Mouse (Mus musculus): ENCODE measurements around the gene Slc7a3. TPM values are rescaled to one million over a fixed set of nuclear protein-coding genes. Genes with fewer than 3 reads are reported as not detected.

Gene Slc7a3
- polyA plus RNA-seq, 1 experiment from 2014 or later: 1.6 TPM

GRCm38 (mm10) chrX:101065245-101065644 lies 20.6 kb downstream of the Slc7a3 start:
- no peak overlapping the region for H3K4me3 ChIP-seq (ENCODE audit: low read length)
- 53% methylated on average over 1 of the region's 1 CpGs for WGBS
- H3K4me1 ChIP-seq (ENCODE audit: control insufficient read depth, insufficient read depth, low read length): no peaks in the 10 kb centered on the region
- no peaks in the 10 kb centered on the region for H3K27me3 ChIP-seq (replicated peaks; ENCODE audit: control insufficient read depth, insufficient read depth, low read length)
- no peak for ATAC-seq
- no peak overlapping the region for H3K27ac ChIP-seq (ENCODE audit: low read length)
- no peaks in the 10 kb centered on the region for H3K36me3 ChIP-seq (ENCODE audit: control insufficient read depth, insufficient read depth, low read length)
- no peaks in the 10 kb centered on the region for H3K9me3 ChIP-seq (ENCODE audit: control insufficient read depth, low read length)
- no peak overlapping the region for H3K9ac ChIP-seq (ENCODE audit: low read depth, low read length)
- H3K4me2 ChIP-seq (ENCODE audit: low read depth, low read length): no peak overlapping the region

GRCm38 (mm10) chrX:101063503-101063902 lies 22.3 kb downstream of the Slc7a3 start:
- H3K9me3 ChIP-seq (ENCODE audit: control insufficient read depth, low read length): no peaks in the 10 kb centered on the region
- WGBS: 43% methylated on average over 2 of the region's 2 CpGs
- no peaks in the 10 kb centered on the region for H3K27me3 ChIP-seq (replicated peaks; ENCODE audit: control insufficient read depth, insufficient read depth, low read length)
- no peak overlapping the region for H3K4me2 ChIP-seq (ENCODE audit: low read depth, low read length)
- no peaks in the 10 kb centered on the region for H3K36me3 ChIP-seq (ENCODE audit: control insufficient read depth, insufficient read depth, low read length)
- no peak overlapping the region for H3K4me3 ChIP-seq (ENCODE audit: low read length)
- no peaks in the 10 kb centered on the region for H3K4me1 ChIP-seq (ENCODE audit: control insufficient read depth, insufficient read depth, low read length)
- no peak overlapping the region for H3K27ac ChIP-seq (ENCODE audit: low read length)
- no peak overlapping the region for H3K9ac ChIP-seq (ENCODE audit: low read depth, low read length)
- ATAC-seq: no peak

DNA sequence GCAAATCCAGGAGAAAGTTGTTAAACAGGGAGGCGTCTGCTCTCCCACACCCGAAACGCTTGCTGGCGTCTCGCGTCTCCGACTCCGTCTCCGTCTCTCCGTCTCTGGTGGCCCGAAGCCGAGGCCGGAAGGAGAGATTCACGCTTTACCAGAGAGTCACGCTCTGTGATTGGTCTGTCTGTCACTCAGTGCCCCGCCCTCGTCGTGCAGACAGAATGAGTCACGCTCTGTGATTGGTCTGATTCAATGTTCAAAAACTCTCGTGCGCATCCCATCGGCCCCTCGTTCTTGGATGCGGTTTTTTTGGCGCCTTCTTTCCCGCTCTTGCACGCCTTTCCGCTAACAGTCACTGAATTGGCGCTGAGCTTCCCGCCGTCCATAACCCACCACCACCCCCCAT lies 26.3 kb downstream of the Slc7a3 start, which contains the start of gene Tex11:
TSS of gene Tex11 (minus strand) at position 127 of the 400 bp plus-strand sequence.
- Histone ChIP-seq H3K4me1 (ENCODE audit: control insufficient read depth, insufficient read depth, low read length) (no peaks in the 10 kb centered on the region), H3K9me3 (ENCODE audit: control insufficient read depth, low read length) (no peaks in the 10 kb centered on the region), H3K9ac (ENCODE audit: low read depth, low read length) (no peak within 1 kb of the TSS), H3K27ac (ENCODE audit: low read length) (no peak within 1 kb of the TSS), H3K27me3 (replicated peaks; ENCODE audit: control insufficient read depth, insufficient read depth, low read length) (no peaks in the 10 kb centered on the region), H3K4me3 (ENCODE audit: low read length) (no peak within 1 kb of the TSS), H3K4me2 (ENCODE audit: low read depth, low read length) (no peak within 1 kb of the TSS), H3K36me3 (ENCODE audit: control insufficient read depth, insufficient read depth, low read length) (no peaks in the 10 kb centered on the region)
- ATAC-seq: no peak
- 88% methylated on average over 31 of the region's 31 CpGs for WGBS

Other genes with a start within 250 kb of the Slc7a3 start
- not detected in 2 replicates for gene Tex11, start 26.4 kb downstream of the Slc7a3 start, polyA plus RNA-seq (2015; fragmentation: Nextera tagmentation; extraction: Ambion mirVana)
- 54.2 and 56.4 TPM in 2 replicates for gene Snx12, start 136.5 kb upstream of the Slc7a3 start, polyA plus RNA-seq (2015; fragmentation: Nextera tagmentation; extraction: Ambion mirVana)
- 1.6 and 1.8 TPM in 2 replicates for gene Foxo4, start 168.5 kb upstream of the Slc7a3 start, polyA plus RNA-seq (2015; fragmentation: Nextera tagmentation; extraction: Ambion mirVana)
- not detected in 2 replicates for gene Gm614, start 178.0 kb upstream of the Slc7a3 start, polyA plus RNA-seq (2015; fragmentation: Nextera tagmentation; extraction: Ambion mirVana)
- 15.6 and 15.7 TPM in 2 replicates for gene Il2rg, start 182.2 kb upstream of the Slc7a3 start, polyA plus RNA-seq (2015; fragmentation: Nextera tagmentation; extraction: Ambion mirVana)
- not detected in 2 replicates for gene Gm20489, start 183.0 kb upstream of the Slc7a3 start, polyA plus RNA-seq (2015; fragmentation: Nextera tagmentation; extraction: Ambion mirVana)
- gene Med12, start 188.0 kb upstream of the Slc7a3 start, polyA plus RNA-seq (2015; fragmentation: Nextera tagmentation; extraction: Ambion mirVana): 19.9 and 22.3 TPM in 2 replicates
- gene Nlgn3, start 213.1 kb upstream of the Slc7a3 start, polyA plus RNA-seq (2015; fragmentation: Nextera tagmentation; extraction: Ambion mirVana): 3.6 and 4.1 TPM in 2 replicates

All from intestine, embryonic 16.5 days (tissue).